Mouse (Mus musculus) lung, postnatal 25 days (tissue): ENCODE measurements around the gene Cep97.
"Not testable (repeated sequence)": the region's sequence is repeated elsewhere in the genome, so short reads cannot be mapped to it uniquely, and the experiment has no call there.

Source experiments
- DNase-seq: peaks from one replicate; pipeline ENCODE4 v3.0.0; 2022; ENCODE audit warnings: low spot score

Cep97 gene

DNA sequence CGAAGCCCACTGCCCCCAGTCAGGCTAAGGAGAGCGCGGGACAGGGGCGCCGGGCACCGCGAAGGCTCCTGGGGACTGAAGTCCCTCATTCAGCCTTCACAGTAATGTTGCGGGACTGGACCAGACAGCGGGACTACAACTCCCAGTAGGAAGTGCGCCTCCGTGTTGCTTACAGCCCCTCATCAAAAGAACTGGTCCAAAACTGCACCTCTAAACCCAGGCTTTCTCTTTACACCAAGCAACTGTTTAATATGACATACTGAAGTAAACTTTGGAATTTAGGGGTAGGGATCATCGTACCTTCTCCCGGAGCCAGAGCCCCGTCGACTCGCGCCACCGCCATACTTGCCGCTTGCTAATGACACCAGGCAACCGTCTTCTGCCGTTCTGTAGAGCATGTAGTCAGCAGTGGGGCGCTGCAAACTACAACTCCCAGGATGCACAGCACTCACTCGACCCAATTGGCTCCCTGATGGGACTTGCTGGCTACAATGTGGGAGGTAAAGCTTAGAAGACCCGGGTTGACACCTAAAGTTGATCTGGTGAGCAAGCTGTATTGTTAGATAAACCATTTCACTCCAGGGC, at the start of gene Cep97:
Gene Cep97 (minus strand): TSS at position 403 of the 585 bp plus-strand sequence.
- peak; percentile 95 for DNase-seq

DNA sequence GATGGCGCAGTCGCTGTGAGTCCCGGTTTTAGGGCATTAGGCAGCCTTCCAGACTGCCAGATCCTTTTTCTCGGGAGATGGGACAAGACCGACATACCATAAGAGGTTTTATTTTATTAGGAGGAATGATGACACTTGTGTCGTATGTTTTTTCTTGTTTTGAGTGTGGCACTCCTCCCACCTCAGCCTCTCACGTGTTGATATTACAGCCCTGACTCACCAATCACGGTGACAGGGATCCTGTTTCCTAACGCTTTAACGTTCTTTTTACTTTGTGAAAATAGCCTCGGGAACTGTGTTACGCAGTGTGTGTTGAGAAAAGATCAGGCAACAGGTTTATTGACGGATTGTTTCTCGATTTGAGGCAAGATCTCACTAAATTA, 40.2 kb upstream of the Cep97 start:
- DNase-seq = peak; percentile 61

DNA sequence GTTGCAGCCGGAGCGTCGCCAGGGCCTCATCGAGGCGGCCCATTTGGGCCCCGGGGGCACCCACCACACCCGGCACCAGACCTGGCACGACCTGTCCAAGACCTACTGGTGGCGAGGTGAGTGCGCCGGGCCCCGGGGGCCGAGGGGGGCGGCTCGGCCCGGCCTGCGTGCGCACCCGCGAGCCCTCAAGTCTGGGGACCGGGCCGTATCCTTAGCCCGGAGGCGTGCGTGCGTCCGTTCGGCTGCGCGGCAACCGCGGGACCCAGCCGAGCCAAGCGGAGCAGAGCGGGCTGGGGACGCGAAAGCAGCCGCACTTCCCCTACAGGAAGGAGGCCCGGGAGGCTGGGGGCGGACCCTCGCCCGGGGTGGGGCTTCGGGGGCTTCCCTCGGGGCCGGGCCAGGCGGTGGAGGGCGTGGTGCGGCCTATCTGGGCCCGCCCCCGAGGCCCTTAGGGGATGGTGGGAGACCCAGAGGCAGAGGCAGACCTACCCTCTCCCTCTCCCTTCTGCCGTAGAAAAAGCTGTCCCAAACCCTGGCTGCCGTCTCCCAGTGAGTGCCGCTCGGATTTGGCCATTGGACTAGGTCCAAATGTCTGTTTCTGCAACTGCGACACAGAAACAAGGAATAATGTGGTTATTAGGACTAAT, 39.7 kb upstream of the Cep97 start:
- peak; percentile 92 for DNase-seq

DNA sequence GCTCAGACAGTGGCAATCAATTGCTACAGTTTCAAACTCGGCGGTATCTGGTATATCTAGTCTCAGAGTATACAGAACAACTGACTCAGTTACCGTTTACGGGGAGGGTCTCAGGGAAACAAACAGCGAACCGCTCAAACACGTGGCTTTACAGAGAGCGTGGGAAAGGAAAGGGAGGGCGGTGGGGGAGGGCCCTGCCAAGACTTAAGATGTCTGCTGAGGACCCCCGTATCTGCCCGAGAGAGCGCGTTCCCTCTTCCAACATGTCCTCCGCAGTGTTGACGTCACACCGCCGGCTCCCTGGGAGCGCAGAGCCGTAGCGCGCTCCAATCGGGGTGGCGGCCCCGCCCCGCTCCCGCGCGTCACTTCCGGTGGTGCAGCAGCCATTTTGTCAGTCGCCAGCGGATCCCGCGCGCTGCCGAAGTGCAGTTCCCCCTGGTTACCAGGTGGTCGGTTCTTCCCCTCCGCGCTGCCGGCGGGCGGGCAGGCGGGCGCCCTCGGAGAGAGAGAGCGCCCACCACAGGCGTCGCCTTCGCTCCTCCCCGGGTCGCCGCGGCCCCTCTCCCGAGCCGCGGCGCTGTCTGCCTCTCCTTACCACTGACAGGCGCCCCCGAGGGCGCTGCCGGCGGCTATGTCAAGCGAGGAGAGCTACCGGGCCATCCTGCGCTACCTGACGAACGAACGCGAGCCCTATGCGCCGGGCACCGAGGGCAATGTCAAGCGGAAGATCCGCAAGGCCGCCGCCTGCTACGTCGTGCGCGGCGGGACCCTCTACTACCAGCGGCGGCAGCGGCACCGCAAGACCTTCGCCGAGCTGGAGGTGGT, 39.0 kb upstream of the Cep97 start, which contains the start of gene Zbtb11:
Gene Zbtb11 (plus strand): TSS at position 453 of the 825 bp plus-strand sequence.
- peak; percentile 99 for DNase-seq

DNA sequence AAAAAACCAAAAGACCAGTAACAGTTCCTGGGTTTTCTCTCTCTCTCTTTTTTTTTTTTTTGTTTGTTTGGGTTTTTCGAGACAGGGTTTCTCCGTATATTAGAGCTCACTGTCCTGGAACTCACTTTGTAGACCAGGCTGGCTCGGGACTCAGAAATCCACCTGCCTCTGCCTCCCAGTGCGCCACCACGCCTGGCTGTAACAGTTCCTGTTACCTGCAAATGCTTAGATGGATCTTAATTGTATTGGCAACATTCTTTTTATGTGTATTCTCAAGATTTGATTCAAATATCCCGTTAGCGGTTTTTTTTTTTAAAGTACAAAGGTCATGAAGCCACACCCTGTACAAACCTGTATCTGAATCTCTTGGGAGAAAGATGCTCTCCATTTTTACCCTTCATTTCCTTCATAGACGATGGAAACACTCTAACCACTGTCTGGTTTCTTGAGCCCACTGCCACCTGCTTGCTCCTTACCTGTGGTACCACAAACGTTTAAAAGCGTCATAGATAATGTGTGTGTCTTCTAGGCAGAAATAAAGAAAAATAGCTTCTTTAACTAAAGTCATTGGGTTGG, 38.1 kb upstream of the Cep97 start:
- no peak for DNase-seq

DNA sequence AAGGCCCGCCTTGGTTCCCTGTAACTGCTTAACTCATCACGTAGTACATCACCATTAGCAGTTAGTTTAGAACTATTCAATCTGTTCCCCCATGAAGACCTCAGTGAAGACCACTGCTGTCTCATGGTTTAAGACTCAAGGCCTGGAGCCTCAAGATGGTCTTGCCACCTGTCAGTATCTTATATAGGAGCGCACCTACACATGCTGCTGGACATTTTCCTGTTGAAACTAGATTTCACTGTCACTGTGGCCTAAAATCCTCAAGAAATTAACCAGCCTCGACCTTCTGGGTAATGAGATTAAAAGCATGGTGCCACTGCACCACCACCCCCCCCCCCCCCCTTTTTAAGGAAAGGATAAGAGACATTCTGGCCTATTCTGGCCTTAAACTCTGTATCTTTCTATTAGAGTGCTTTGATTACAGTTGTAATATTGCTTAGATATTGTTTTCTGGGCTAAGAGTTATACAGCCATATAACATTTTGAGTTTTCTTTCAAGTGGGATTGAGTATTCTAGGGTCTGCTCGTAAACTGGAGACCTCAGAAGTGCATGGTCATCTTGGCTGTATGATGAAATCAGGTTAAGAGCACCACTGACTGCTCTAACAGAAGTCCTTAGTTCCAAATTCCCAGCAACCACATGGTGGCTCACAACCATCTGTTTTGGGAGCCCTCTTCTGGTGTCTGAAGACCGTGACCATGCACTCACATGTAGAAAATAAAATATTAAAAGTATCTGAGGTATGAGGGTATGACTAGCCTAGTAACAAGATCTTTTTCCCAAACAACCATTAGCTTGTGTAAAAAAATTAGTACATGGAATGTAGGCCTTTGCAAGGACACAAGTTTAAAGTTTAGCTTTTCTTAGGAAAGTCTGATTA, 37.3 kb upstream of the Cep97 start:
- no peak for DNase-seq

DNA sequence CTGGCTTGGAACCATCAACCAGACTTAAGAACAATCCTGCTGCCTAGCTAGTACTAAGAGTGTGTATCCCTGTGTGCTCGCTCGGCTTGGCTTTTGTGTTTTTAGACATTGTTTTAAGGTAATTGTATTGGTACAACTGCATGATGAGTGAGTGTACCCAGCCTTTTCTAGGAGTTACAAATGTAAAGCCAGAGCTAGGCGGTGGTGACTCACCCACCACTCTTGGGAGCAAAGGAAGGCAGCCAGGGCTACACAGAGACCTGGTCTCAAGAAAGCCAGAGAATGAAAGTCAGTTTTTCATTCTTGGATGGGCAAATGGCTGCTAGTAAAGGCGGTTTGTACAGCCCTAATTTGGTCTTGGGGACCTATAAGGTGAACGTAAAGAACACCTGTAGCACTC, 35.8 kb upstream of the Cep97 start:
- no peak for DNase-seq

DNA sequence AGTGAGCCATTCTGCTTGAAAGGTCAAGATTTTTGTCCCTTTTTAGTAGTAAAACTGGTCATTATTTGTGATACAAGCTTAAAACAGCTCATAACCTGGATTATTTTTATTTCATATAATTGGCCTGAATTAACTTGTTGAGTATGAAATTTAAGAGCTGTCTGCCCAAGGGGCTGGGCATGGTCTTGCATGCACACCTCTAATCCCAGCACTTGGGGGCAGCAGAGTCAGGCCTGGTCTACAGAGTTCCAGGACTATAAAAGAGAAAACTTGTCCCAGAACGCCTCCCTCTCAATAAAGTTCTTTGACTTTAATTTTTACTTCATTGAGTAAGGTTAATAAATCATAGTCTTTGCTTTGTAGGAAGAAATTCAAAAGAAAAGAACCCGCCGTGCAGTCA, 34.5 kb upstream of the Cep97 start:
- peak; percentile 28 for DNase-seq

DNA sequence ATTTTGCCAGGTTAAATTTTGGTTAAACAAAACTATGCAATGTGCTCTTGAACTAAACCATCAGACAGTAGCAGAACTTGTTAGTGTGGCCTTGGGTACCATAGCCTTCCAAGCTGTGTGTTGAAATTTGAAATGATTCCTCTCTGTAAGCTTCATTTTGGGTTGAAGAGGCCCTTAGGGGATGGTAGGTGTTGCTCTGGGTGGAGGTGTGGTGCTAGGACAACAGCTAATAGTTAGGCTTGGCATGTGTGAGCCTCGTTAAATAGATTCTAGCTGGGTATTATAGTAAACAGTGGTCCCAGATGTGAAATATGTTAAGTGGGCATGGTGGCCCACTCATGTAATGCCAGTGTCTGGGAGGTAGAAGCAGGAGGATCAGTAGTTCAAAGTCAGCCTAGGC, 32.6 kb upstream of the Cep97 start:
- no peak for DNase-seq

DNA sequence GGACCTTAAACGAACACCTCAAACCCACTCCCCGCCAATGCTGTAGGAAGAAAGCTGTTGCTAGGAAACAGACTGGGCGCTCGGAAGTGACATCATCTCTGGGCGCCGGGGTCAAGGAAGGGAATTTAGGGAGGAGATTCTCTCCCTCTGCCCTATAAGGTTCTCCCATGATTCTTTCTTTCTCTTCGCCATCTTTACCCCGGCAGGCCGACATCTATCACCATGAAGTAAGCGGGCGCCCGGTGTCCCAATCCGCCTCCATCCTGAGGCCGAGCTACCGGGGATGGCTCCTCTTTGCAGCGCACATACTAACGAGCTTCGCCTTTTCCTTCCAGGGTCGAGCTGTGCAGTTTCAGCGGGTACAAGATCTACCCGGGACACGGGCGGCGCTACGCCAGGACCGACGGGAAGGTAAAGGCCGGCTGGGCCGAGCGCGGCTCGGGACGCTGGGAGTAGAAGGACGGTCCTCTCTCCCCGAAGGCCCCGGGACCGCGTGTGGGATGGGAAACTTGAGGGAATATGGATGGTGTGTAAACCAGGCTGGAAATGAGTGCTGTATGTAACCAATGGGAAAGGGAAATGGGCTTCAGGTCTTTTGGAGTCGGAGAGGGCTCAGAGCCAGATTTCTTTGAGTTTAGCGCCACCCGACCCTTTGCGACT, 31.7 kb upstream of the Cep97 start, which contains the start of gene Rpl24:
Gene Rpl24 (plus strand): TSS at position 64 of the 660 bp plus-strand sequence.
- DNase-seq = peak; percentile 97

DNA sequence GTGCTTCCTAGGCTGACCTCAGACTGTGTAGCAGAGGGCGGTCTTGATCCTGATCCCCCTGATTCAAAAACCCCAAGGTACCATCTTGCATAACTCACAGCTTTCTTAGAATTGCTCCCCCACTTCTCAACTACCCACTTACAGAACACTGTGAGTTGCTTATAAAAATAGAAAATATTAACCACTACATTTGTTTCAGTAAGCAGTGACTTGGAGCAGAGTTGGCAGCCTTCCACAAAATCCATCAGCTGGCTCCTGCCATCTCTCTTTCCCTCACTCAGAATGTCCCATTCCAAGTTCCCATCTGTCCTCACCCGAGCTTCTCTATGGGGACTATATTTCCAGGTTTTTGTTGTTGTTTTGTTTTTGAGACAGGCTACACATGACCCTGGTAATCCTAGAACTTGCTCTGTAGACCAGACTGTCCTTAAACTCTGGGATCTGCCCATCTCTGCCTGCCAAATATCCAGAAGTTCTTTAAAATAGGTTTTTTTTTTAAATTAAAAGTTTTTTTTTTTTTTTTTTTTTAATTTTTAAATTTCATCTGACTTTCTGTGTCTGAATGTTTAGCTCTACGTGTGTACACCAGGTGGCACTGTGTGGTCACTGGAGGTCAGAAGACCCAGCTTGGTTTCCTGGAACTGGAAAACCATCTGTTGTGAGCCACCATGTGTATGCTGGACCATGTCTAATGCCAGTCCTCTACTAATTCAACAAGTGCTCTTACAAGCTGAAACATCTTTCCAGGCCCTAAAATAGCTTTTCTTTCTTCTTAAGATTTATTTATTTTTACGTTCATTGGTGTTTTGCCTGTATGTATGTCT, 29.7 kb upstream of the Cep97 start:
- peak; percentile 44 for DNase-seq

DNA sequence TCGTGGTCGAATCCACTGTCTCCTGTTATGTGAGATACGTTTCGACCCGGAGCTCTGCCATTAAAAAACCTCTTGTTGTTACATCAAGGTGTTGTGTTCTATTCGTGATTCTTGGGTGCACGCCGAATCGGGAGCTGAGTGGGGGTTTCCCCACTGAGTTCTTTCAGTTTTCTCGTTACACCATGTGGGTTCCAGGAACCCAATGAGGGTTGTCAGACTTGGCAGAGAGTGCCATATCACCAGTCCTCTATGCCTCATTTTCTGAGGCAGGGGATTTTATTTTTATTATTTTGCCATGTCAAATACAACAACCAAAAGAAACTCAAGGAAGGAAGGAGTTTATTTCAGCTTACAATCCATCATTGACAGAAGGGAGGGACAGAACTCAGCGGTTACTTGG, 28.4 kb upstream of the Cep97 start:
- DNase-seq = not testable (repeated sequence)

DNA sequence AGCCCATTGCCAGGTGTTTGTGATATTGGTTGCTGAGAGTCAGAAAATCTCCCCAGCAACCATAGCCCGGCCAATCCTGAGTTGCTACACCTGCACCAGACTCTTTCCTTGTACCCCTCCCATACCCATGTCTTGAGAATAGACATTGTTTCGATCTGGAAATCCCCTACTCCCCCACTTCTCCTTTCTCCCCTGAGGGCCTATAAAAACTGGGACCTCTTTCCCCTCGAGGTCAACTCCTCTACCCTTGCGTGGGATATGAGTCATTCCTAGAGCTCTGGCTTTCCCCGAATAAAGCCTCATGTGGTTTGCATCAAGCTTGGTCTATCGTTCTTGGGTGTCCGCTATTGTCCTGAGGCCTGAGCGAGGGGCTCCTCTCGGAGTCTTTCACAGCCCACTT, 19.5 kb upstream of the Cep97 start:
- DNase-seq = not testable (repeated sequence)

DNA sequence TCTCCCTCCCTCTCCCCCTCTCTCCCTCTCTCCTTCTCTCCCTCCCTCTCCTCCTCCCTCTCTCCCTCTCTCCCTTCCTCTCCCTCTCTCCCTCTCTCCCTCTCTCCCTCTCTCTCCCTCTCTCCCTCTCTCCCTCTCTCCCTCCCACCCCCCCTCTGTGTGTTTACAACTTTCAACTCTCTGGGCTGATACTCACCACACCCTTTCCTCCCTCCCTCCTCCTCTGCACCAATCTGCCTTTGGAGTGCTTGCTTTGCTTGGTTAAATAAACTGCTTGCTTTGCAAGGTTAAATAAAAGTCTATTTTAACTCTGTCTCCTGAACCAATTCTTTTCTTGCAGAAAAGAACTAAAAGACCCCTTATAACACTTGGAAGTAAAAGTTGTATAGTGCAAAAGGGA, 18.1 kb upstream of the Cep97 start:
- peak; percentile 55 for DNase-seq

DNA sequence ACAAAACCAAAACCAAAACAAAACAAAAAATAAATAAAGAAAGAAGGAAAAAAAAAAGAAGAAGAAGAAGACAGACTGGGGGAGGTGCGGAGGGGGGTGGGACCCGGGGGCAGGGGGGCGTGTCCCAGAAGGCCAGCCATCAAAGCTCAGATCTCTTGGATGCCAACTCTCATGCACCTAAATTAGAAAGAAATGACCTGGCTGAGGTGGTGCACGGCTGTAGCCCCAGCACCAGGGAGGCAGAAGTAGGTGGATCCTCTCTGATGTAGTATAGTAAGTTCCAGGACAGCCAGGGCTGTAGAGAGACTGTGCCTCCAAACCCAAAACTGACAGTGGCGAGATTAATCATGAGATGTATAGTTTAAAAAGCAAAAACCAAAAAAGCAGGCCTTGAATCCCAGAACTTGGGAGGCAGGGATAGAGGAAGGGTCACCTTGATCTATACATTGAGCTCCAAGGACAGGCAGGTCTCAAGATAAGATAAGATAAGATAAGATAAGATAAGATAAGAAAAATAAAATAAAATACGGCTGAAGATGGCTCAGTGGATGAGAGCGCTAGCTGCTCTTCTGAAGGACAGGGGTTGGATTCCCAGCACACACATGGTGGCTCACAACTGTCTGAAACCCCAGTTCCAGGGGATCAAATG, 17.1 kb upstream of the Cep97 start:
- DNase-seq = no peak

DNA sequence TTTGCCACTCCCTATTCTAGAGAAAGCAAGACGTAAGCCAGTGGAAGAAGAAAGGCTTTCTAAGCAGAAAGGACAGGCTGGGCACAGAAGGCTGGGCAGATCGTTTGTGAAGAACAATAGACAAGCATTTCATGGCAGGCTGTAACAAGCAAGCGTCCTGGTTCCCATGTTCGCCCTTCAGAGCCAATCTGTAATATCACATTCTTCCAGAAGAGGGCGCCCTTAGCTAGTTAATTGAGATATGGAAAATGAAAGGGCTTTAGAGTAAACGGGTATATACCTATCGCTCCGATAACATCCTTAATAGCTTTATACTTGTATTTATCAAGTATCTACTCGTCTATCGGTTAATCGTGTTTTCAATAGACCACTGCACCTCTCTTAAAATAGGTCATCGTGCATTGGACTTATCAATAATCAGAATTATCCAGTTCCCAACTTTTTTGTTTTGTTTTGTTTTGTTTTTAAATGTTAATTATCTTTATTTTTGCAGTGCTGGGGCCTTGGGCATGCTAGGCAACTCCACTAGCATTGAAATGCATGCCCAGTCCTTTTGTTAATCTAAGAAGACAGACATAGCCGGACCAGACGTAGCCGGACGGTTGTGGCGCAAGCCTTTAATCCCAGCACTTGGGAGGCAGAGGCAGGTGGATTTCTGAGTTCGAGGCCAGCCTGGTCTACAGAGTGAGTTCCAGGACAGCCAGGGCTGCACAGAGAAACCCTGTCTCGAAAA, 16.5 kb upstream of the Cep97 start:
- DNase-seq = peak; percentile 90

DNA sequence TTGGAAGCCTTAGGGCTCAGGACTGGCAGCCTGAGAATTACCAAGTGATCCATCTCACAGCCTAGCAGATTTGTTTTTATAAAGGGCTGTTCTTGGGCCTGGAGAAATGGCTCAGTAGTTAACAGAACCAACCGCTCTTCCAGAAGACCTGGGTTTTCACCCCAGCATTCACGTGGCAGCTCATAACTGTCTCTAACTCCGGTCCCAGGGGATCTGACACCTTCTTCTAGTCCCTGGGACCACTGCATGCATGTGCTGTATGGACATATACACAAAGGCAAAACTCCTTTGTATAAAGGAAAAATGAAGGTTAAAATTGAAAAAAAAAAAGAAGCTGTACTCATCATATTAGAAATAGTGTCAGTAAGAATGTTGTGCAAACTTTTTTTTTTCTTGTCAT, 15.8 kb upstream of the Cep97 start:
- no peak for DNase-seq

DNA sequence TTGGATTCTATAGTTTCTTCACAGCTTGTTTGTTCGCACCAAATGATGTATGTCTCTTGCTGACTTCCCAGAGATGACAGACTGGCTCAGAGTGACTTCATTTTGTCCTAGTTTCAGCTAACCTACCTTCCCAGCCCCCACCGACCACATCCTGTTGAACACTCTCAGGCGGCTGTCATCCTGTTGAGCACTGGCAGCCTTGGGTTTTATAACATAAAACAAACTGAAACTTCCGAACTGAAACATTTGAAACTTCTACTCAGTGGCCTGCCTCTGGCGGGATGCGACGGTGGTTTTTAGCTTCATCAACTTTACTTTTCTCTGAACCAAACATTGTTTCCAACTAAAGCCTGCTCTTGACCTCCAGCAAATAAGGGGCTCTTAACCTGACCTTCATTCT, 14.3 kb upstream of the Cep97 start:
- peak; percentile 72 for DNase-seq

DNA sequence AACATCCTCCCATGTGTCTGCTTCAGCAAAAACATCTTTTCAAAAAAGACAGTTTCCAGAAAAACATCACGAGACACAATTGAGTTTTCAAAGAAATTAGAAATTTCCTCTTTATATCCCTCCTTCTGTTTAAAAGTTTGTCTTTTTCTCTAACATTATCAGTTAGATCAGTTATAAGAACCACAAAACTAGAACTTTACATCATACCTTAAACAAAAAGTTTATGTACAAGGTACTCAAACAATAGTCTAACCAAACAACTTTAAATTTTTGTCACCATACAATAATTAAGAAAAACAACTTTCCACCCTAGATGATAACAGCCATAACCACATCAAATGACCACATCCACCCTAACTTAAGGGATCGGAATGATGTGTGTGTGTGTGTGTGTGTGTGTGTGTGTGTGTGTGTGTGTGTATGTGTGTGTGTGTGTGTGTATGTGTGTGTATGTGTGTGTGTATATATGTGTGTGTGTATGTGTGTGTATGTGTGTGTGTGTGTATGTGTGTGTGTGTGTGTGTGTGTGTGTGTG, 13.3 kb upstream of the Cep97 start:
- DNase-seq = not testable (repeated sequence)
